Mouse (Mus musculus) liver, adult 2 months (tissue): ENCODE measurements around the gene Ccdc167.

ENCODE experiments used
- CTCF ChIP-seq: fragments of 200-500 bp; IDR thresholded peaks from 2 replicates; pipeline ENCODE4 v1.5.1; 2011; ENCODE audit warnings: low read depth, low read length, control low read depth
- POLR2A ChIP-seq: fragments of 200-500 bp; IDR thresholded peaks from 2 replicates; pipeline ENCODE4 v1.6.1; 2011; ENCODE audit warnings: low read length, control low read depth; ENCODE audit not compliant: insufficient read depth; ENCODE audit errors: extremely low read depth

- TF ChIP-seq CTCF = no peak
- TF ChIP-seq POLR2A = no peak
Observed at GRCm38 (mm10) chr17:29736448-29737014, 19.7 kb upstream of the Ccdc167 start.
